Mouse (Mus musculus): ENCODE data around the gene Speer4f2. TPM values are rescaled to one million over a fixed set of nuclear protein-coding genes. Genes with fewer than 3 reads are reported as not detected.

Speer4f2 gene
- not detected for polyA plus RNA-seq (2017; shearing (Covaris generic))

GRCm38 (mm10) chr5:17372880-17373279 lies at the start of gene Speer4f2:
Gene Speer4f2, plus strand, starts transcription at chr5:17373180.

Other genes with a start within 250 kb of the Speer4f2 start
- not detected for gene Speer4f1, start 102.9 kb downstream of the Speer4f2 start, polyA plus RNA-seq (2017; shearing (Covaris generic))
- 1 to 10 TPM in 1 of 2 experiments, under 1 TPM in 1; 0.28 to 1.9 TPM for gene Sema3c, start 201.1 kb downstream of the Speer4f2 start, polyA plus RNA-seq (2017; shearing (Covaris generic))

Data from inflammation-experienced regulatory T-cells (primary cell).